Mouse (Mus musculus): Measurements from ENCODE around the gene Tmem132c.

The Tmem132c gene

DNA sequence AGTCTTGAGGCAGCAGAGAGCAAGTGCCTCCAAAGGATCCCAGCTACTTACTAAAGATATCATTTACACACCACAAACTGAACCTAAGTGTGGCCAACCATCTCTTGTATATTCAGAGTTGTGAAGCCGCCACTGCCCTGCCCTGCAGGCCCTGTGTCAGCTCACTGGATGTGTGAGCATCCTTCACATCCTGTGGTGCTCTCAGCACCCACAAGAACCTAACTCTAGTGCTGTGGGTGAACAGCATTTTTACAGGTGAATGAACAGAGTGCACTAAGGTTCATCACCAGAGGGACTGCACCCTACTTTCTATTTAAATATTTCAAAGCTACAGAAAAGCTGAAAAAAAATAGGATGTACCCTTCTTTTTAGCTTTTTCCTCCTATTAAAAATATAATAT is 370.3 kb downstream of the Tmem132c start:
- no peak for DNase-seq

DNA sequence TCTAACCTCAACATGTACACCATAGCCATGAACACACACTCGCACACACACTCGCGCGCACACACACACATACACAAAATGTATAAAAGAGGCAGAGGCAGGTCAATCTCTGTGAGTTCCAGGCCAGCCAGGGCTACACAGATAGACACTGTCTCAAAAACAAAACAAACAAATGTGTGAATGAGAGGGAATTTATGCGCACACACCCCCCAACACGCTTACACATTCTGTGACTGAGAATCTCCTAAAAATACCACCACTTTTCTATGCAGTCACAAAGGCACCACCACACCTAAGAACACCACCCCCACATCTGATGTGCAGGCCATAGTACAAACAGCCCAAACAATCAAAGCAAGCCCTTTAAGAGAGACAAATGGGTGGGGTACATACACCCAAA is 370.8 kb downstream of the Tmem132c start:
- DNase-seq = no peak

All from cerebellum, postnatal 36 days (tissue).